Mouse (Mus musculus) adrenal gland, adult 2 months (tissue): ENCODE data around the gene Oard1. TPM values are rescaled to one million over a fixed set of nuclear protein-coding genes. Genes with fewer than 3 reads are reported as not detected.

Experiments used
- DNase-seq: peaks from one replicate; pipeline ENCODE4 v3.0.0; 2021
- polyA plus RNA-seq: library from polyadenylated mRNA; depleted of rRNA; stranded (reverse); fragments of >200 nt; gene quantifications from 2 replicates; pipeline ENCODE4 v1.2.3, GENCODE M21; 2012
- total RNA-seq, 2 experiments: library from RNA; stranded (reverse); gene quantifications; 2 replicates each; pipeline ENCODE4 v1.2.3; 2021

Oard1 gene
- total and polyA plus RNA-seq, 3 experiments = 2.5 to 19.6 (median 14.6) TPM

GRCm38 (mm10) chr17:48408526-48409291, 1.1 kb upstream of the Oard1 start:
- DNase-seq = peak; percentile 86

GRCm38 (mm10) chr17:48410299-48410785, 528 bp downstream of the Oard1 start:
- DNase-seq = no peak

- DNase-seq = no peak
These were observed 1.4 kb downstream of the Oard1 start for GRCm38 (mm10) chr17:48411241-48411640.

- DNase-seq = no peak
These were observed 6.2 kb downstream of the Oard1 start for GRCm38 (mm10) chr17:48416011-48416410.

- DNase-seq = peak; percentile 31
These were observed 6.8 kb downstream of the Oard1 start for GRCm38 (mm10) chr17:48416425-48417195.

GRCm38 (mm10) chr17:48417521-48417920, 7.7 kb downstream of the Oard1 start:
- DNase-seq = no peak

GRCm38 (mm10) chr17:48418174-48418573, 8.4 kb downstream of the Oard1 start:
- no peak for DNase-seq

- no peak for DNase-seq
These were observed 9.0 kb downstream of the Oard1 start for GRCm38 (mm10) chr17:48418781-48419180.

GRCm38 (mm10) chr17:48419571-48419970, 9.8 kb downstream of the Oard1 start:
- no peak for DNase-seq

GRCm38 (mm10) chr17:48424237-48424636, 14.4 kb downstream of the Oard1 start:
- no peak for DNase-seq

GRCm38 (mm10) chr17:48425823-48426612, 16.2 kb downstream of the Oard1 start:
- DNase-seq = no peak

- no peak for DNase-seq
These were observed 17.4 kb downstream of the Oard1 start for GRCm38 (mm10) chr17:48426991-48427750.

GRCm38 (mm10) chr17:48427852-48428530, 18.2 kb downstream of the Oard1 start:
- DNase-seq = no peak

- DNase-seq = no peak
These were observed 20.6 kb downstream of the Oard1 start for GRCm38 (mm10) chr17:48430394-48430793.

- DNase-seq = no peak
These were observed 21.2 kb downstream of the Oard1 start for GRCm38 (mm10) chr17:48431054-48431453.

GRCm38 (mm10) chr17:48432158-48432980, 22.6 kb downstream of the Oard1 start, which contains the start of gene Apobec2:
TSS of gene Apobec2 (minus strand) at chr17:48432930.
- DNase-seq = no peak

GRCm38 (mm10) chr17:48433006-48433655, 23.3 kb downstream of the Oard1 start:
- DNase-seq = no peak

GRCm38 (mm10) chr17:48433689-48434330, 24.0 kb downstream of the Oard1 start:
- DNase-seq = no peak

- DNase-seq = no peak
These were observed 24.7 kb downstream of the Oard1 start for GRCm38 (mm10) chr17:48434479-48434878.
